Mouse (Mus musculus): ENCODE measurements at regions not wholly inside any gene's neighbourhood (a gene's known extent, or its start where the extent isn't known, plus 50 kb on each side); places are given as distances from the start of the nearest gene placed in this dataset.

DNA sequence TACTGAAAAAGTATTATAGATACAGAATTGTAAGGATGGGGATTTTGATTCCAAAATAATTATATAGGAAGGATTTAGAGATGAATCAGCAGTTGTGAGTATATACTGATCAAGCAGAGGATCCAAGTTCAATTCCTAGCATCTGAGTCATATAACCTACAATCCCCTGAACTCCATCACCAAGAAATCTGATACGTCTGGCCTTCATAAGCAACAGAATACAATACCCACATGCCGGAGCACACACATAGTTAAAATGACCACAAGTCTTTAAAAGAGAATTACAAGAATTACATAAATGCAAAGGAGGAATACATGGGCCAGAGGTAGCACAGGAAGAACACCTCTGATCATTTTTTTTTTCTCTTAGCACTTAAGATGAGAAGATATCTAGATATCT is 847.7 kb downstream of the D3Ertd751e start:
- DNase-seq (ENCODE audit: low spot score in 2 of 2), result no peak

DNA sequence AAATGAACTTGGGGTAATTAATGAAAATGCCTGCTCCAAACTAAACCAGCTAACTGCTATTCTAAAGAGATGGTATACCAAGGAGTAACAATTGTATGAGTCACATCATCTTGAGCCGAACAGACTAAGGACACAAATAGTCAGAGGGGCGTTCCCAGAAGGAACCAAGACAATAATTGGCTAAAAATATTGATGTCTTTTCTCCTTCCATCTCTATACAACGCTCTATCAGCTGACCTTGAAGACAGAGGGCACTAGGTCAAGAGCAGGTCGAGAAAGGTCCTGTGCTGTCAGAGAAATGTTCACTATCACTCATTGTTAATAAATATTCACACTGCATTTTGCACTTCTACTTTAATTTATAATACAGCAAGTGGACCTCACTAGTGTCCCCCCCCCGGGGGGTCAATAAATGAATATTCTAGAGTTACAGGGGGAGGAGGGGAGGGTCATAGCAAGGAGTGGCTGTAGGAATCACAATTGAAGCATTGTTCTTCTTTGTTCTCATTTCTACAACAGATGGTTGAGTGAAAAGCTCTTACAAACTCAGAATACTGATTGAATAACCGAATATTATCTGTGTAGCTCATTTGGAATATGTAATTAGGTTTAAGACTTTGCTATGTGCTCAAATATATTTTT is 851.5 kb downstream of the D3Ertd751e start:
- no peak for DNase-seq (ENCODE audit: low spot score in 2 of 2)

DNA sequence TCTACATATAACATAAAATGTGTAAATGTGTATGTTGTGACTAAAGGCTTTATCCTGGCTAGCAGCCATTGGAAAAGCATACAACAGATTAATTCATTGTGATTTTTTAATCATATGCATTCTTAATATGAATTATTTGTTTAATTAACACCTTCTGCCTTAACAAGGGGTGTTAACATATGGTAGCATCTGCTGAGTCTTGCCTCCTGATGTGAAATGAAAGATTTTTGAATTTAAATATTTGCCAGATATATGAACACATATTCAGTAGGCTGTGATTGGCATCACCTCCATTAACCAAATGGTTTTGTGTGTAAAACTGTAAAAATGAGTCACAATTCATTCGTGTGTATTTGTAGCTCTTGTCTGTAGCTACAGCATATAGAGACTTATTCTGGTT is 854.3 kb downstream of the D3Ertd751e start:
- DNase-seq (ENCODE audit: low spot score in 2 of 2), result no peak

All from right cerebral cortex, postnatal 36 days (tissue).